Mouse (Mus musculus): Measurements from ENCODE around the gene Medag.

The Medag gene

DNA sequence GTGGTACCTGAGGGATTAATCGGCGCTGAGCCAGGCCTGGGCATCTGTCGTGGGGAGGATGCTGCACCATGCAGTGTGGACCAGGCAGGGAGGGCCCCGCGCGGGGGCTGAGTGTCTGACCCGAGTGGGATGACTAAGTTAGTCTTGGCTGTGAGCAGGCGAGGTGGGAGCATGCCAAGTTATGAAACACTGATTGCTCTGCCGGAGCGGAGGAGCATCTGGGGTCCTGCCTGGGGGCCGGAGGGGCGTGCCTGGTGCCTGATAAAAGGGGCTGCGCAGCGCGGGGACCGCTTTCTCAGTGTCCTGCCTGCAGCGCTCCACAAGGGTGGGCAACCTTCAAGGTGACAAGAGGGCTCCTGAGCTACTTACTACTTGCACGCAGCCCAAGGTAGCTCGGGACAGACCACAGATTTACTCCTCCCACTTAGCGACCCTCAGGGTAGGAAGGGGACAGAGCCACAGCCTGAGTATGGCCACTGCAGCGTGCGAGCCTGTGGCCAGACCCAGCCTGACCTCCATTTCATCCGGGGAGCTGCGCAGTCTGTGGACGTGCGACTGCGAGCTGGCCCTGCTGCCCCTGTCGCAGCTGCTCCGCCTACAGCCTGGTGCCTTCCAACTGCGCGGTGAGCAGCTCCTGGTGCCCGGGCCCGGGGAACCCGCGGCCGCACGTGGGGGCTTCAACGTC, at the start of gene Medag:
Gene Medag, plus strand, starts transcription at position 241 of the 685 bp plus-strand sequence.
- no peak for DNase-seq (ENCODE audit: low spot score)

GRCm38 (mm10) chr5:149362626-149363025, 48.9 kb upstream of the Medag start:
- no peak for DNase-seq (ENCODE audit: low spot score)

GRCm38 (mm10) chr5:149363903-149364755, 47.4 kb upstream of the Medag start:
- DNase-seq (ENCODE audit: low spot score): no peak

DNA sequence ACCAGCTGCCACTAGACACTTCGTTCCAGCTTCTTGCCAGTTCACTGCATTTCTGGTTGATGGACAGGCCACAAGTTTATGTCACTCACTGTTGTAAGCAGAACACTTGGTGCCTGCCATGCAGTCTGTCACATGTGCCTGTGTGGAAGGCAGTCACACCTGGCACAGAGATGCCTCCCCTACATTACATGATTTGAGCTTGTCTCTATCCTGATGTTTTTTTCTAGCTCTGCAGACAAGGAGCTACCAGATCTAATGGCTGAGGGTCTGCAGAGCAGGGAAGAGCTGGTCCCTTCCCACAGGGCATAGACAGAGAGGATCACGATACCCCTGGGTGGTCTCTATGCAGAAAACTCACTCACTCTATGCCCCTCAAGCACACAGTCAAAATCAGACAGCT, 44.5 kb upstream of the Medag start:
- no peak for DNase-seq (ENCODE audit: low spot score)

DNA sequence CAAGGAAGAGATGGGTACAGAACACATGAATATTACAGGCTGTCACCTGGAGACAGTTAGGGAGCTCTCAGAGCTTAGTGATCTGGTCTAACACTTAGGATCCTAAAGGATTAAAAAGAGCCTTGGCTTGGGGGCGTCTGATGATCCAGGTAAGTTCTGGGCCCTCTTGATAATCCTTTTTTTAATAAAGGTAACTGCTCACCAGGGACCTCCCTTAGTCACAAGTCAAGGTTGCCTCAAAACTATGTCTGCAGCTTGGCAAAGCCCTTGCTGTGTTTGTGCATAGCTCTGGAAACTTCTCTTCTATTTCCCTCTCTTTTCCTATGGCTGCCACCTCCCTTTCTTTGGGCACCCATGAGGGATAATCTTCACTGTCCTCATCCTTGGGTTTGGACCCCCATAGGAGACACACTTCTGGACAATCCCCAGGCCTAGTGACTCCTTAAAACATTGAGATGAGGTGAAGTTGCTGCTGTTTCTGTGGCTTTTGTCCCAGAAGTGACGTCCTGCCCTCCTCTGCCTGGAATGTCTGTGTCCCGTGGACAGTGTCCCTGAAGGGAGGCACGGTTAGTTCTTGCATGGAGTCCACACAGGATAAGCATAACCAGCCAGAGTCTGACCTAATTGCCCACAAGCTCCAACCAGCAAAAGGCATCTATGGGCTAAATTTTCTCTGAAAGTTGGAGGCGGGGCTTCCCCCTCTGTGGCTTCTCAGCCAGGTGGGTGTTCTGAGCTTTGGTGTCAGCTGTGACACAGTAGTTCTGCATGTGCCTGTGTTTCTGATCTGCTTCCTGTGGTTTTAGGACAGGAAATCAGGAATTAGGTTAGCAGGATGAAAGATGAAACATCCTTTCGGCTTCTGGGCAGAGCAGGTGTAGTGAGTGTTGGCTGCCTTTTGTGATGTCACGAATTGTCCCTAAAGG, 43.7 kb upstream of the Medag start:
- no peak for DNase-seq (ENCODE audit: low spot score)

GRCm38 (mm10) chr5:149368575-149369312, 42.8 kb upstream of the Medag start:
- no peak for DNase-seq (ENCODE audit: low spot score)

DNA sequence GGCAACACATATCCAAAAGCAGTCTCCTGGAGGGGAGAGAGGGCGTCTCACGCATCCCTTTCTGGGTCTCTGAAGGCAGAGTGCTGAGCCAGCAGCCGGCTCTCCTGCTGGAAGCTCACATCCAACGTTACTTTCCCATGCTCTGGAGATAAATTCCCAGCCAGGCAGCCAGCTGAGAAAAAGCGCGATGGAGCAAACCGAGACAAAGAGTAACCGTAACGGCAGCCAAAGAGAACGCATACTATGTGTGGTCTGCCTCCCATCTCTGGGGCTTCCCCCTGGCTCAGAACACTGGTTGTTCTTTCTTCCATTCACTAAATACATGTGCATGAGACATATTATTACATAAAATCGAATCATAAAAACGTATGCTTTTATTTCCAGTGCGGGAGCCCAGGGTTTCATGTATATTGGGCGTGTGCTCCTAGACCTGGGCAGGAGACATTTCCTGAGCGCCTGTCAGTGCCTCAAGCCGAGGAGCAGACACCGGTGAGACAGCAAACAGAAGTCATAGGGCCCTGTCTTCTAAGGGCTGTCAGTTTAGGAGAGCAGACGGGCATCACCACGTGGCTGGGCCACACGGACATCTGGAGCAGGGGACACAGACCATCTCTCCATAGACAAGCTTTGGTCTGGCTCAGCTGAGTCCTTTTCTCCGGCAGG, 42.0 kb upstream of the Medag start:
- DNase-seq (ENCODE audit: low spot score): no peak

GRCm38 (mm10) chr5:149372018-149372417, 39.5 kb upstream of the Medag start:
- no peak for DNase-seq (ENCODE audit: low spot score)

- no peak for DNase-seq (ENCODE audit: low spot score)
These were observed 38.3 kb upstream of the Medag start for GRCm38 (mm10) chr5:149373224-149373623.

GRCm38 (mm10) chr5:149374026-149374425, 37.5 kb upstream of the Medag start:
- DNase-seq (ENCODE audit: low spot score): peak; percentile 13

DNA sequence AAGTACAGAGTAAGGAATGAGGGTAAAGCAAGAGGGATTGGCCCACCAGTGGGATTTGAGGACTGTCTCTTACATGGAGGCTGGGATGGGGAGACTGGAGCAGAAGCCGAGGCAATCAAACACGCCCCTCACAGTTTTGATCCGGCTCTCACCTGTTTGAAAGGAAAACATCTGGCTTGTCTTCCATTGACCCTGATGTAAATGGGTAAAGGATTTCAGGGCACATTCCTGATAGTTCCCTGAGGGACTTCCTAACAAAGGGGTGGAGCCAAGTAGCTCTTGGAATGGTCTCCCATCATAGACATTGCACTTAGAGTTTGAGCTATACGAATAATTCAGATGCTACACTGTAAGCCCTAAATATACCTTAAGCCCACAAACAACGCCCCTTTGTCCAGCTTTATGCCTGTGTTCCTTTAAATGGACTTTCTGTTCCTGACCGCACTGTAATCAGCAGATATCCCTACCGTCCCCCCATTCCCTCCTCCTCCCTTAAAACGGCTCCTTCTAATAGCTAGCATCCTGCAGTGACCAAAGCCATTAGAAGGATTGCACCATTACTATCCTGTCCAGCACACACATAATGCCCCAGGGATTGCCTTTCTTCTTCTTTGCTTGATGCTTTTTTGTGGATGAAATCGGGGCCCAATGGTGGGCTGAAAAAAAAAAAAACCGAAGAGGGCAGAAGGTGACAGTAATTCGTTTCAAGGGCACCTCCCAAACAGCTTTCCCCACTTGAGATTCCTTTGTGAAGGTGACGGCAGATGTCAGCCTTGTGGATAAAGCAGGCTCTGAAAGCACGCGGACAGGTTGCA, 36.3 kb upstream of the Medag start:
- no peak for DNase-seq (ENCODE audit: low spot score)

- peak; percentile 49 for DNase-seq (ENCODE audit: low spot score)
These were observed 35.7 kb upstream of the Medag start for GRCm38 (mm10) chr5:149375889-149376212.

DNA sequence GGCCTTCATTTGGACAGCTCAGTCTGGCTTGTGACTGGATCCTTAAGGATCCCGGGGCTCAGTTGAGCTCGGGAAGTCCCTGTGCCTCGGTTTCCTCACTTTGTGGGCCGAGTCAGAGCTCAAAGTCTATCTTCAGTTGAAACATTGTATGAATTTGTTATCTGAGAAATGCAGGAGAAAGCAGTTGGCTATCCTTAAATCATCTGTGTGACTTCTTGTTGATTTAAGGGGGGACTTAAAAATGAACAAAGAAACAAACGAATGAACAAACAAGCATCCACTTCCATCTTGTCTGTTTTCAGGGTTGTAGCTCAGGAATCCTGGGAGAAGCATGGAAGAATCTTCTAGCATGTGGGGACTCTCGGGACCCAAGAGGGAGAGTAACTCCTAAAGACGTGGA, 35.2 kb upstream of the Medag start:
- no peak for DNase-seq (ENCODE audit: low spot score)

DNA sequence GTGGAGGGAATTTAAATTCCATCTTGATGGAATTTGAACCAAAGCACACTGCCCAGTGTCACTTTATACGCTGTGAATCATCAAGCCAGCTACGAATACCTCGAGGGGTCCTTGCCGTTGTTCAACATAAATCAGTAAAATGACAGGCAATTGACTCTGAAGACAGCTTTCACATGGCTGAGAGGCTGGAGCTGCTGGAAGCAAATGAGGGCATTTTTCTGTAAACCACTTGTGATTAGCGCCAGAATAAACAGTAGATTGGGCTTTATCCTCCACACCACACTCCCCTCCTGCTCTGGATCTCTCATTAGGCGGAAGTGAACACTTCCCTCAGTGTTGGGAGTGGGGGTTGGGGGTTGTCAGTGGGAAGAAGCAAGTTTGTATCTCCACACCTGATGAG, 34.3 kb upstream of the Medag start:
- no peak for DNase-seq (ENCODE audit: low spot score)

GRCm38 (mm10) chr5:149378566-149378965, 33.0 kb upstream of the Medag start:
- no peak for DNase-seq (ENCODE audit: low spot score)

DNA sequence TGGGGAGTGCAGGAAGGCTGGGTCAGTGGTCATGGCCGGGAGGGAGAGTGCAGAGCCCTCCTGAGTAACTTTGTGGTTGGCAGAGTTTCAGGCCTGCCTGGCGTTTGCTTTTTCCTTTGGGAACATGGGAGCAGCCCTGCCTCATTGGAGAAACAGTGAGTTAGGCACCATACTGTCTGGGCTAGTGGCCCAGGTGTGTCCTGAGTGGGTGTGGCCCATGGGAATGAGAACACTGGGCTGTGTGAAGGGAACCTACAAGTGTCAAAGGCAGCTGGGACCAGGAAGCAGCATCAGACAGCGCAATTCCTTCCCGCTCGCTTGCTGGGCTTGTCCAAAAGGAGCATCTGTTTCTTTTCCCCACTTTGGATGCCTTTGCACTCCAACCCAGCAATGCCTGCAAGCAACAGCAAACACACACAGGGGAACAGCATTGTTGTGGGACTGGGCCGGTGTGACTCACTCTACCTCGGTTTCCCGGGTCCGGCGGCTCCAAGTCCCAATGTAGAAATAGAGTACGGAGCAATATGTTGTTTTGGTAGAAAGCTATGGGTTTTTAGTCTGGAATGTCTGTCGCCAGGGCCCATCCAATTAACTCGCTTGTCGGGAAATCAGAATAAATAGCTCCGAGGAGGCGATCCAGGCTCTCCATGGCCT, 32.3 kb upstream of the Medag start:
- DNase-seq (ENCODE audit: low spot score): no peak

- no peak for DNase-seq (ENCODE audit: low spot score)
These were observed 31.7 kb upstream of the Medag start for GRCm38 (mm10) chr5:149379861-149380260.

GRCm38 (mm10) chr5:149380388-149380916, 31.1 kb upstream of the Medag start:
- DNase-seq (ENCODE audit: low spot score): no peak

- no peak for DNase-seq (ENCODE audit: low spot score)
These were observed 29.6 kb upstream of the Medag start for GRCm38 (mm10) chr5:149381948-149382347.

- no peak for DNase-seq (ENCODE audit: low spot score)
These were observed 28.9 kb upstream of the Medag start for GRCm38 (mm10) chr5:149382601-149383000.
